Mouse (Mus musculus) E14TG2a.4 (cell line): ENCODE measurements around the gene Plce1.

Experiments
- CTCF ChIP-seq: conservative IDR thresholded peaks from 2 replicates; pipeline ENCODE4 v1.5.1; 2014; ENCODE audit warnings: low read length
- NANOG ChIP-seq: IDR thresholded peaks from 2 replicates; pipeline ENCODE4 v1.6.1; 2014; ENCODE audit warnings: borderline replicate concordance, low read length, mixed read lengths
- POU5F1 ChIP-seq: IDR thresholded peaks from 2 replicates; pipeline ENCODE4 v1.6.1; 2014; ENCODE audit warnings: low read length, borderline replicate concordance

GRCm38 (mm10) chr19:38589466-38589865, 108.6 kb downstream of the Plce1 start:
- TF ChIP-seq CTCF (no peak), POU5F1 (no peak), NANOG (no peak)
